Comparison of ENCODE assay signal across 9 mouse cellular contexts in the genomic region with DNA sequence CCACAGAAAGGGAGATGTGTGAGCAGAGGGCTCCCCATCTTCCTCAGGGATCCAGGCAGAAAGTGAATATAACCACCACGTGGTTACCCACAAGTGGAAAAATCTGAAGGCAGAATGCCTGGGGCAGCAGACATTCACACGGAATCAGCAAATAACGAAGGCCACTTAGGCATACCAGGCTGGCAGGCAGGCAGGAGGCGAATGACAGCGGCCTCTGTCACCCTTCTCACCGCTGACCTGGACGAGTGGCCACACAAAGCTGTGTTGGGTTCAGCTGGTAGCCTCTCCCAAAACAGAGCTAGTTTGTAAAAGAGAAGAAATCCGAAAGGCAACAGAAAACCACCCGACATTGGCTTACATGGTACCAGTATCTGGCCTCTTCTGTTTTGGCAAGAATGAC. TPM values are rescaled to one million over a fixed set of nuclear protein-coding genes. Genes with fewer than 3 reads are reported as not detected.
A peak's percentile ranks its signal among the peaks of the same experiment; 100 is the strongest.
DNase-seq lines count a peak whose midpoint lies in the region; ATAC-seq and TF ChIP-seq lines count a peak whose summit lies in the region.
"Had no signal": no experiment of that assay in that cellular context is flagged by ENCODE, and none has a peak within 500 bp of the region (broad histone marks: within the 10 kb centered on the region; RNA-seq: fewer than 3 reads in every experiment).

No protein-coding gene starts in this region.

- ATAC-seq in hindbrain, embryonic 16.5 days = no peak
- ATAC-seq in midbrain, embryonic 11.5 days (ENCODE audit: low FRiP score) = no peak

- intact Hi-C loops in heart, adult 2 months (cut with DNase I) = loop anchor here (1.0 kb wide), 1 partner anchor 31 kb away; no protein-coding TSS in a partner anchor

- H3K27me3 ChIP-seq in heart, adult 2 months (ENCODE audit: control insufficient read depth, insufficient read depth, low read length) = no peaks in the 10 kb centered on the region
- 0 out of 2 replicates have a peak, but pooled peaks cover 2% of the 10 kb centered on the region for H3K27me3 ChIP-seq in hindbrain, embryonic 16.5 days (replicated peaks; ENCODE audit: control insufficient read depth, insufficient read depth, low read length)
- H3K27me3 ChIP-seq in midbrain, embryonic 11.5 days (ENCODE audit: control insufficient read depth, insufficient read depth, low read length) = no peaks in the 10 kb centered on the region

- TF ChIP-seq EP300 in heart, adult 2 months (IDR thresholded peaks at IDR 0.05; ENCODE audit: insufficient read depth, low read depth, low read length) = no peak

- TF ChIP-seq CTCF in heart, adult 2 months (IDR thresholded peaks at IDR 0.05) = no peak
- no peak for TF ChIP-seq CTCF in cortical plate, adult 2 months (IDR thresholded peaks at IDR 0.05; ENCODE audit: extremely low read depth, insufficient read depth, low read length)

- H3K9me3 ChIP-seq in hindbrain, embryonic 16.5 days (ENCODE audit: control insufficient read depth, low read length) = no peaks in the 10 kb centered on the region
- H3K9me3 ChIP-seq in midbrain, embryonic 11.5 days (ENCODE audit: control insufficient read depth, low read length) = no peaks in the 10 kb centered on the region

- 13% methylated on average over 9 of the region's 9 CpGs for WGBS in heart, adult 2 months
- 14% methylated on average over 9 of the region's 9 CpGs for WGBS in hindbrain, embryonic 16.5 days
- 15% methylated on average over 9 of the region's 9 CpGs for WGBS in midbrain, embryonic 11.5 days

- peak overlapping the region; percentile 61 for H3K4me2 ChIP-seq in hindbrain, embryonic 16.5 days (ENCODE audit: low read length)
- H3K4me2 ChIP-seq in midbrain, embryonic 11.5 days = peak overlapping the region; percentile 74

- DNase-seq in heart, adult 2 months = peak; percentile 43 to 44
- DNase-seq in heart, postnatal 4 days = no peak
- DNase-seq in midbrain, embryonic 11.5 days (ENCODE audit: low spot score, missing footprints) = no peak
- no peak for DNase-seq in cerebellum, postnatal 25 days
- no peak for DNase-seq in layer of hippocampus, adult 9-11 months
- no peak for DNase-seq in adrenal gland, postnatal 4 days (ENCODE audit: low spot score in 2 of 2)

- TF ChIP-seq POLR2A in heart, adult 2 months (IDR thresholded peaks at IDR 0.05; ENCODE audit: insufficient read depth, low read depth, low read length) = no peak
- TF ChIP-seq POLR2A in cortical plate, adult 2 months (IDR thresholded peaks at IDR 0.05; ENCODE audit: extremely low read depth, insufficient read depth, low read length) = no peak

- H3K79me2 ChIP-seq in heart, adult 2 months (replicated peaks; ENCODE audit: control insufficient read depth, insufficient read depth, low read length) = no peaks in the 10 kb centered on the region; the same call in 1 of the 2 replicates

- peak overlapping the region; percentile 95 for H3K27ac ChIP-seq in heart, adult 2 months
- H3K27ac ChIP-seq in cortical plate, adult 2 months (ENCODE audit: insufficient read depth, low read length) = no peak overlapping the region
- H3K27ac ChIP-seq in hindbrain, embryonic 16.5 days (ENCODE audit: low read depth, low read length) = no peak overlapping the region
- no peak overlapping the region for H3K27ac ChIP-seq in midbrain, embryonic 11.5 days (ENCODE audit: low read depth, low read length)

- H3K4me3 ChIP-seq in heart, adult 2 months = peak overlapping the region; percentile 86
- peak overlapping the region; percentile 64; the same call in 1 of the 2 replicates for H3K4me3 ChIP-seq in cortical plate, adult 2 months (ENCODE audit: insufficient read depth, low read length)
- H3K4me3 ChIP-seq in hindbrain, embryonic 16.5 days (ENCODE audit: low read length) = peak overlapping the region; percentile 66
- H3K4me3 ChIP-seq in midbrain, embryonic 11.5 days (ENCODE audit: low read depth, low read length) = peak overlapping the region; percentile 68

- H3K36me3 ChIP-seq in heart, adult 2 months (ENCODE audit: control insufficient read depth, insufficient read depth, low read length) = no peaks in the 10 kb centered on the region
- H3K36me3 ChIP-seq in hindbrain, embryonic 16.5 days (ENCODE audit: control insufficient read depth, insufficient read depth, low read length) = no peaks in the 10 kb centered on the region
- no peaks in the 10 kb centered on the region for H3K36me3 ChIP-seq in midbrain, embryonic 11.5 days (ENCODE audit: control insufficient read depth, insufficient read depth, low read length)

- peaks cover 6% of the 10 kb centered on the region for H3K4me1 ChIP-seq in heart, adult 2 months (ENCODE audit: control insufficient read depth, insufficient read depth, low read length)
- no peaks in the 10 kb centered on the region; the same call in 1 of the 2 replicates for H3K4me1 ChIP-seq in cortical plate, adult 2 months (ENCODE audit: control insufficient read depth, insufficient read depth, low read length)
- H3K4me1 ChIP-seq in hindbrain, embryonic 16.5 days (ENCODE audit: control insufficient read depth, insufficient read depth, low read depth, low read length) = peaks cover 13% of the 10 kb centered on the region
- H3K4me1 ChIP-seq in midbrain, embryonic 11.5 days (ENCODE audit: control insufficient read depth, insufficient read depth, low read length) = peaks cover 21% of the 10 kb centered on the region

- H3K9ac ChIP-seq in heart, adult 2 months (ENCODE audit: low read depth, low read length) = peak overlapping the region; percentile 96
- H3K9ac ChIP-seq in hindbrain, embryonic 16.5 days (ENCODE audit: low read depth, low read length) = peak overlapping the region; percentile 81
- H3K9ac ChIP-seq in midbrain, embryonic 11.5 days (ENCODE audit: low read length) = peak overlapping the region; percentile 90

RNA-seq across cellular contexts. Expression of gene Cfap43, which starts 1.1 kb away (rescaled TPM):
- not detected for total RNA-seq in heart, adult 2 months (2021)
- polyA plus RNA-seq in heart, adult 2 months (2012; rRNA removed) = 0.26 and 0.86 TPM in 2 replicates
- not detected for total RNA-seq in heart, postnatal 4 days (2021)
- polyA plus RNA-seq in cortical plate, adult 2 months (2012; rRNA removed) = 0.44 and 0.94 TPM in 2 replicates
- polyA plus RNA-seq in hindbrain, embryonic 16.5 days (2015; fragmentation: Nextera tagmentation; extraction: Ambion mirVana) = 2.9 and 3.0 TPM in 2 replicates
- 0.05 and 0.07 TPM in 2 replicates for polyA plus RNA-seq in midbrain, embryonic 11.5 days (2014; fragmentation: Nextera tagmentation; extraction: Ambion mirVana)
- under 1 TPM; 0.22 to 0.31 TPM for total RNA-seq in adrenal gland, postnatal 4 days (2021)

RNA-seq across cellular contexts. Expression of gene Itprip, which starts 1.1 kb away (rescaled TPM):
- 10 to 100 TPM in 1 of 2 experiments, 1 to 10 TPM in 1; 8.5 to 11.7 TPM for total RNA-seq in heart, adult 2 months (2021)
- polyA plus RNA-seq in heart, adult 2 months (2012; rRNA removed) = 8.1 and 8.6 TPM in 2 replicates
- total RNA-seq in heart, postnatal 4 days (2021) = 10 to 100 TPM; 21.6 TPM
- polyA plus RNA-seq in cortical plate, adult 2 months (2012; rRNA removed) = 0.78 and 0.79 TPM in 2 replicates
- 4.4 and 4.9 TPM in 2 replicates for polyA plus RNA-seq in hindbrain, embryonic 16.5 days (2015; fragmentation: Nextera tagmentation; extraction: Ambion mirVana)
- 11.8 and 13.2 TPM in 2 replicates for polyA plus RNA-seq in midbrain, embryonic 11.5 days (2014; fragmentation: Nextera tagmentation; extraction: Ambion mirVana)
- 10 to 100 TPM; 19.2 to 20.4 TPM for total RNA-seq in adrenal gland, postnatal 4 days (2021)

RNA-seq across cellular contexts. Expression of gene Cfap58, which starts 19.5 kb away (rescaled TPM):
- 1 to 10 TPM; 1.9 to 2.1 TPM for total RNA-seq in heart, adult 2 months (2021)
- 0.02 TPM in 1 of 2 replicates, not detected in the other for polyA plus RNA-seq in heart, adult 2 months (2012; rRNA removed)
- total RNA-seq in heart, postnatal 4 days (2021) = 1 to 10 TPM; 2.2 to 2.3 TPM
- 0.17 and 0.19 TPM in 2 replicates for polyA plus RNA-seq in cortical plate, adult 2 months (2012; rRNA removed)
- polyA plus RNA-seq in hindbrain, embryonic 16.5 days (2015; fragmentation: Nextera tagmentation; extraction: Ambion mirVana) = 0.60 and 0.88 TPM in 2 replicates
- 0.14 and 0.20 TPM in 2 replicates for polyA plus RNA-seq in midbrain, embryonic 11.5 days (2014; fragmentation: Nextera tagmentation; extraction: Ambion mirVana)
- total RNA-seq in adrenal gland, postnatal 4 days (2021) = under 1 TPM; 0.08 to 0.14 TPM
- total RNA-seq: ES-E14 had no signal

RNA-seq across cellular contexts. Expression of gene Gsto2, which starts 52.7 kb away (rescaled TPM):
- total RNA-seq in heart, adult 2 months (2021) = 1 to 10 TPM; 2.6 to 2.7 TPM
- 1.4 and 1.6 TPM in 2 replicates for polyA plus RNA-seq in heart, adult 2 months (2012; rRNA removed)
- total RNA-seq in heart, postnatal 4 days (2021) = 1 to 10 TPM; 1.5 to 1.8 TPM
- polyA plus RNA-seq in cortical plate, adult 2 months (2012; rRNA removed) = 2.5 and 3.2 TPM in 2 replicates
- 1.2 and 1.4 TPM in 2 replicates for polyA plus RNA-seq in hindbrain, embryonic 16.5 days (2015; fragmentation: Nextera tagmentation; extraction: Ambion mirVana)
- polyA plus RNA-seq in midbrain, embryonic 11.5 days (2014; fragmentation: Nextera tagmentation; extraction: Ambion mirVana) = 1.4 and 1.8 TPM in 2 replicates
- total RNA-seq in adrenal gland, postnatal 4 days (2021) = 1 to 10 TPM; 1.0 to 2.5 TPM

Comparison
In these comparisons a context has a peak if more than half of its experiments do, and no peak if none do; other contexts are left out.
1. DNase-seq: peak in heart, adult 2 months (2 of 2); none in heart, postnatal 4 days (single experiment), midbrain, embryonic 11.5 days (single experiment), cerebellum, postnatal 25 days (0 of 2), layer of hippocampus, adult 9-11 months (single experiment) and adrenal gland, postnatal 4 days (0 of 2).
2. Peak in every context shown above with its lines, with median percentiles within 50 percentile points of each other: H3K4me3 ChIP-seq and H3K9ac ChIP-seq.